Mouse (Mus musculus) cortical plate, adult 2 months (tissue): ENCODE measurements around the gene Stmnd1. TPM values are rescaled to one million over a fixed set of nuclear protein-coding genes. Genes with fewer than 3 reads are reported as not detected.

Experiments used
- H3K27ac ChIP-seq: fragments of 200-500 bp; 2 replicates; pipeline ENCODE4 v1.5.1; 2012; ENCODE audit warnings: low read length, control low read depth, inconsistent platforms; ENCODE audit not compliant: insufficient read depth
- H3K4me1 ChIP-seq: fragments of 200-500 bp; 2 replicates; pipeline ENCODE4 v1.6.1; 2011; ENCODE audit warnings: low read length; ENCODE audit not compliant: control insufficient read depth, insufficient read depth
- H3K4me3 ChIP-seq: fragments of 200-500 bp; 2 replicates; pipeline ENCODE4 v1.5.1; 2011; ENCODE audit warnings: mild to moderate bottlenecking, low read length, control low read depth; ENCODE audit not compliant: insufficient read depth
- CTCF ChIP-seq: fragments of 200-500 bp; IDR thresholded peaks from 2 replicates; pipeline ENCODE4 v1.5.1; 2011; ENCODE audit warnings: mild to moderate bottlenecking, control low read depth, low read length; ENCODE audit not compliant: insufficient read depth; ENCODE audit errors: extremely low read depth
- POLR2A ChIP-seq: fragments of 200-500 bp; IDR thresholded peaks from 2 replicates; pipeline ENCODE4 v1.6.1; 2011; ENCODE audit warnings: mild to moderate bottlenecking, low read length, control low read depth; ENCODE audit not compliant: insufficient read depth; ENCODE audit errors: extremely low read depth
- polyA plus RNA-seq: library from polyadenylated mRNA; depleted of rRNA; stranded (reverse); fragments of >200 nt; gene quantifications from 2 replicates; pipeline ENCODE4 v1.2.3, GENCODE M21; 2012; rRNA removed

Stmnd1 gene
- polyA plus RNA-seq, 1 experiment = 0.29 TPM

GRCm38 (mm10) chr13:46337791-46338190 is 64.3 kb downstream of the Stmnd1 start:
- Histone ChIP-seq H3K27ac (no peak overlapping the region), H3K4me3 (no peak overlapping the region), H3K4me1 (no peaks in the 10 kb centered on the region)
- TF ChIP-seq CTCF (no peak), POLR2A (no peak)

DNA sequence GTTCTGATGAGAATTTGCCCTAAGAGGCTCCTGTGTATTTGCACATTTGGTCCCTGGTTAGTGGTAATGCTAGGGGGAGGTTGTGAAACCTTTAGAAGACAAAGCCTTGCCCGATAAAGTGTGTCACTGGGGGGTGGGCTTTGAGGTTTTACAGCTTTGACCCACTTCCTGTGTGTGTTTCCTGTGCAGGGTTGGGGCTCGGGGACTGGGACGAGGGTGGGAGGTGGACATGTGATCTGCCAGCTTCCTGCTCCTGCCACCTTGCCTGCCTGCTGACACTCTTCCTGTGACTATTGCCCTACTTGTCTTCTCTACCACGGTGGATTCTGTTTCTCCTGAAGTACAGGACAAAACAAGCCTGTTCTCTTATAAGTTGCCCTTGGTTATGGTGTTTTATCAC is 66.4 kb downstream of the Stmnd1 start:
- no peak for TF ChIP-seq POLR2A
- no peak for TF ChIP-seq CTCF
- Histone ChIP-seq H3K27ac (no peak overlapping the region), H3K4me3 (no peak overlapping the region), H3K4me1 (no peaks in the 10 kb centered on the region; the same call in 1 of the 2 replicates)

DNA sequence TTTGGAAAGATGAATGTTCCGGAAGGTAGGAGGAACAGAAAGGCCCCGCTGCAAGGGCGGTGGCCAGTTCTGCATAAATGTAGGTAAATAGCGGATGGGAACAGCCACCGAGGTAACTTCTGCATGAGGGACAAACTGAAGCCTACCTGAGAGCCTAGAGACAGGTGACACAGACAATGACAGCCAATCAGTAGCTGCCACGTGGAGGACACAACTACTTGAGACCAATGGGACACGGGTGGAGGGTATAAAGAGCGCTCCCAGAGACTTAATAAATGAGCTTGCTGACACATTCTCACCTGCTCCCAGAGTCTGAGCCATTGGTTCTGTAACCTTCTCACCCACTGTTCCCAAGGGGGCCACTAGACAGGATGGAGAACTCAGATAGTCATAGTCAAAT is 67.1 kb downstream of the Stmnd1 start:
- H3K4me1 ChIP-seq = no peaks in the 10 kb centered on the region; the same call in 1 of the 2 replicates
- H3K4me3 ChIP-seq = no peak overlapping the region
- TF ChIP-seq CTCF (no peak), POLR2A (no peak)
- H3K27ac ChIP-seq = no peak overlapping the region

GRCm38 (mm10) chr13:46341419-46341818 is 67.9 kb downstream of the Stmnd1 start:
- Histone ChIP-seq H3K4me3 (no peak overlapping the region), H3K4me1 (no peaks in the 10 kb centered on the region; the same call in 1 of the 2 replicates), H3K27ac (no peak overlapping the region)
- no peak for TF ChIP-seq CTCF
- TF ChIP-seq POLR2A = no peak

DNA sequence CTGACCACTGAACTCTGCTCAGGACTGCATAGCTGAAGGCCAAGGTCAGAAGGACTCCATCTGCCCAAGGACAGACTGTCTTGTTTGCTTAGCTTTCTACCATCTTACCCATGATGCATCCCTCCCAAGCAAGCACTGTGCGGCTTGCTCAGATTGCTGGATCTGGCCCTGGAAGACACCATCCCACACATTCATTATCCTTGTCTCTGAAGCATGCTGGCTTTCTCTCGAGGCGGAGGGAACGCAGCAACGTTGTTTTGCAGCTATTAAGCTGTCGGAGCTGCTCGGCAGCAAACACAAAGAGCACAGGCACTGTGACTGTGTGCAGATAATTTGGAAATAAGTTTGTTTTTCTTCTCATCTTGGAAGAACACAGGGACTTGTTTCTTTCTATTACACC is 69.7 kb downstream of the Stmnd1 start:
- peaks cover 3% of the 10 kb centered on the region for H3K4me1 ChIP-seq
- H3K4me3 ChIP-seq = no peak overlapping the region
- TF ChIP-seq POLR2A (no peak), CTCF (no peak)
- no peak overlapping the region for H3K27ac ChIP-seq

- TF ChIP-seq CTCF = no peak
- TF ChIP-seq POLR2A = no peak
- H3K27ac ChIP-seq = no peak overlapping the region
- H3K4me3 ChIP-seq = no peak overlapping the region
- H3K4me1 ChIP-seq = peaks cover 3% of the 10 kb centered on the region
Observed at GRCm38 (mm10) chr13:46346830-46347512, 73.5 kb downstream of the Stmnd1 start.

GRCm38 (mm10) chr13:46349664-46350063 is 76.1 kb downstream of the Stmnd1 start:
- TF ChIP-seq CTCF (no peak), POLR2A (no peak)
- H3K27ac ChIP-seq = no peak overlapping the region
- H3K4me1 ChIP-seq = peaks cover 3% of the 10 kb centered on the region
- H3K4me3 ChIP-seq = no peak overlapping the region

Other genes starting within 250 kb of the Stmnd1 start
- 15.4 and 16.5 TPM in 2 replicates for gene Rbm24, start 144.7 kb downstream of the Stmnd1 start, polyA plus RNA-seq
- 213 and 221 TPM in 2 replicates for gene Cap2, start 228.1 kb downstream of the Stmnd1 start, polyA plus RNA-seq